Mouse (Mus musculus): ENCODE measurements around the gene Snap25.
A peak's percentile ranks its signal among the peaks of the same experiment; 100 is the strongest.

Gene Snap25

DNA sequence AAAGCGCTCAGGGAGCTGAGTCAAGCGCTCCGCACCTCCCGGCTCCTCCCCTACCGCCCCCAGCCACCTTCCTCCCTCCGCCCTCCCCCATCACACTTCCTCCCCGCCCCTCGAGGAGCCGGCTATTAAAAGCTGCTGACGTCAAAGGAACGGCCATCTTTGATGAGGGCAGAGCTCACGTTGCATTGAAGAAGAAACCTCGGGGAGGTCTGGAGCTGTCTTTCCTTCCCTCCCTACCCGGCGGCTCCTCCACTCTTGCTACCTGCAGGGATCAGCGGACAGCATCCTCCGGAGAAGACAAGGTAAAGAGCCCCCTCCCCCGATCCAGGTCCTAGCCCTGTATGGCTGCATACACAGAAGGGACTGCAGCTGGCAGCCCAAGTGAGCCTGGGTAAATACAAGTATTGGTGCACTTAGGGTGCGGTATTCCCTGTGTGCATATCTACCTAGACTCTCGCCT, at the start of gene Snap25:
Gene Snap25 (plus strand): TSS at position 155 of the 460 bp plus-strand sequence.
- peak; percentile 86 for DNase-seq

DNA sequence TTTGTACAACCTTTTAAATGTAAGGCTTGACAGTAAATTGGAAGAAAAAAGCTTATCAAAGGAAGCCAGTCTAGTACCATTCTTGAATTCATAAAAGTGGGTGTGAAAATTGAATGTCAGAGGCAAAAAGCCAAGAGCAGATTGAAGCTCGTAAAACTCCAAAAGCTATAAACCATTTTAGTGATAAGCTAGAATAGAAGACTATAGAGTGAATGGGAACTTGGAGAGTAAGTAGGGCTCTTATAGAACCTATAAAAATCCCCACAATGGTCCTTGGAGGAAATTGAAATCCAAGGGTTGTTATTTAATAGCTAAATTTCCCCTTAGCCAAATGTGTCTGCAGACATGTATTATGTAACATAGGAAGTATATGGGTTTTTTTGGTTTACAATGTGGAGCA, 46.3 kb upstream of the Snap25 start:
- DNase-seq: no peak

DNA sequence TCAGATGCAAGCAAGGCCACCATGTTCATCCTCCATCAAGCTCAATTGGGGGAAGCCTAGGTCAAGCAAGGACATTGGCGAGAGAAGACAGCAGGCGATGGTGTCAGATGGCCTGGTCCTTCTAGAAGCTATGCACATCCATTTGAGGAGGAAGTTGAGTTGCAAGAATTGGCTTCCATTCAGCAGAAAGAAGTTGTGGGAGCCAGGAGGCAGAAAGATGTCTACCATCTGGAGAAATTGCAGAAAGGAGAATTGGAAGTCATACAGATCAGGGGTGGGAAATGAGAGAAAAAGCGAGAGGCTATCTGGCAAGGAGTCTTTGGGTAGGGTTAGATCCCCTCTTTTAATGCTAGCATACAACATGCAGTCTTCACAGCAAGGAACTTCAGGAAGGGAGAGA, 44.1 kb upstream of the Snap25 start:
- DNase-seq: no peak

DNA sequence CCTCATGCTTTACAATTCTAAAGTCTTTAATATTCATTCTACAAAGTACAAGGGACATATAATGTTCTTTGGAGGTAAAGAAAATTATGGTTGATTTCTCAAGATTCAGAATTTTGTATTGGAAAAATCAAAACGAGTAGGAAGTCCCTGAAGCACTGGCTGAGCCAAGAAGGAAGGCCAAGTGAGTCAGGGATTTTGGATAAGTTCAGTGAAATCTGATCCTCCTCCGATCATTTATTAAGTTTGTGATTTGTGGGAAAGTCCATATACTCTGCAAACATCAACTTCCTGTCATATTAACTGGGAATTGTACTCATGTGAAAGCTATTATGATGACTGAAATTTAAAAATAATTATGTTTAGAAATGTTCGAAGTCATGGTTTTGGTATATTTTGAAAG, 43.6 kb upstream of the Snap25 start:
- DNase-seq: no peak

DNA sequence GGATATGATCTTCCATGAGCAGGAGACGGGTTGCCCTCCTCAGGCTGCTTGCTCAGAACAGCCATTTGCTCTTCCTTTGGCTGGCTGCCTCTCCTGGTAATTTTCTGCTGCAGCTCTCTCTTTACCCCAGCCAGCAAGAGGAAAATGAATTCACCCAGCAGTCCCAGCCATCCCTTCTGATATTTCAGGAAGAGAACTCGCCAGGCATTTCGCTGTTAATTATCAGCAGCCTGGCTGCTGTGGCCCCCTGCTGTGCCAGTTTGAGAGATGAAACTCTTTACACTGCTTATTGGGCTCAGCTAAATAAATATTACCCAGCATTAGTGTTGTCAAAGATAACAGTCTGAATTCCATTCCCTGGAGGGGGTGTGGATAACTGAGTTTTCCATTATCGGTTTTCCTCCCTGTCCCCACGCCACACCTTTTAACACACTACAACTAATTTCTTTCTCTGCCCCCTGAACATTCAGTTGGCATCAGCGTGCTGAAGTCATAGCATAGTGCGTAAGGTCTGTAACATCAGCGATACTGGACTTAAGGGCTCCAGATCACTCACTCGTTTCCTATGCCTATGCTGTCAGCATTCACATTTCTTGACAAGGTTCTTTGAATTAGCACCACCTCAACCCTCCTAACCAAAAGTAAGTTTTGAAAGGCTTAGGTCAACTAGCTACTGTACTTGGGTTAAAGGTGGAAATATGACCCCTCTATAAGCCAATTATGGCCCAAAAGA, 42.5 kb upstream of the Snap25 start:
- DNase-seq: peak; percentile 28

DNA sequence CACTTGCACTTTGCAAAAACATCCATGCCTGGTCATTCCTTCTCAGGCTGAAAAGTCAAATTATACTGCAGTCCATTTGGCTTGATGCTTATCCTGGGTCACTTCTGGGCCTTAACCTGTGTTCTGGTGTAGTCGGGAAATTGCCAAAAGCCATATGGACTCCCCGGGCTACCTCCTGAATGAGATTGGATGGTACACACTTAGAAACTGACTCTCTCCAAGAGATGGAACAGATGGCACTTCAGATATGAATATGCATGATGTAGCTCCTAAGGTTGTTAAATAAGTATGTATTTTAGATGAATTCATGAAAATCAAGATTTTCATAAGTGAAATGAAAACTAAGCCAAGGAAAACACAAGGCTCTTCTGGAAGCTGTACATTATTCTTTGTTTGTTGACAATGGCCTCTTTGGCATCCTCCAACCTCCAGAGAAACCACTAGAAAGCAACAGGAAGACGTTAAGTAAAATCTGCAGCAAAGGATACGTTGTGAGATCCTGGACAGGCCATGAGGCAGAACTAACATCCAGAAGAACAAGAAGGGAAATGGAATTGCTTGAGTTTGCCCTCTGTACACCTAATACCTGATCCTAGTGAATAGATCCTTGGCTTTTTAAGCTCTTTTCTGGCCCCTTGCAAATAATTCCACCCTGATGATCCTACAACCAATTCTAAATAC, 39.0 kb upstream of the Snap25 start:
- no peak for DNase-seq

DNA sequence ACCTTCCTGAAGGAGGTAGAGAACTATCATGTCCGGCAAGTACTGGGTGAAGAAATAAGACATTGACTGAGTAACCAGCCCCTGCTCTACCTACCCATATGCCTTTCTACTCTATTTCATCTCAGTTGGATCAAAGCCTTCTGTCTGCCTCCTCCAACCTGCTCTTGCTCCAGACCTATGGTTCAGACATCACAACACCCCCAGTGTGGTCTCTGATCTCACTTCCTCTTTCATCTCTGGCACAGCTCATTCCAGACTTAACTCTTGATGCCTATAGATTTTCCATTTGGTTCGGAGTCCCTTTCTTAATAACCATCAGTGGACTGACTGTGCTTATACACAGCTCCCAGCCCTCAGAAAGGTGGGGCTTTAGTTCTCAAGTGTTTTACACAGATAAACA, 37.1 kb upstream of the Snap25 start:
- DNase-seq: no peak

DNA sequence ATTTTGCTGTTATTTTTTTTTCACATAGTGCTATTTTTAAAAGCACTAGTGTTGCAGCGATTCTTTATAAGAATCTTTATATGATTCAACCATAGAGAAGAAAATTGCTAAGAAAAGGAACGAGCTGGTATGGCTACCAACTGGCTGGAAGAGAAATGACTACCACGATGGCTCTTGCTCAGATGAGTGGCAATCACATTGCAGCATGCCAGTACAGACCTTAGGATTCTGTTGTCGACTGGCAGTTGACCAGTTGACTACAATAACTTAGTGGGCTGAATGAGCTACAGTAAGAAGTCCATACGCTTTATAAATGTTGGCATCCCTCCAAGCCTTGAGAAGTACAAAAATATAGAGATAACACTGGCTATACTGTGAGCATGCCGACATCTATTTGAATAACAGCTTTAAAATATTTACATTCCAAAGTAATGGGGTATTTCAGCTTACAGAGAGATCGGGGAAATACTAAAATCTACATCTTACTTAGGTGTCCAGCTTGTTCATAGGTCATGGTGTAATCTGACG, 36.3 kb upstream of the Snap25 start:
- DNase-seq: no peak

DNA sequence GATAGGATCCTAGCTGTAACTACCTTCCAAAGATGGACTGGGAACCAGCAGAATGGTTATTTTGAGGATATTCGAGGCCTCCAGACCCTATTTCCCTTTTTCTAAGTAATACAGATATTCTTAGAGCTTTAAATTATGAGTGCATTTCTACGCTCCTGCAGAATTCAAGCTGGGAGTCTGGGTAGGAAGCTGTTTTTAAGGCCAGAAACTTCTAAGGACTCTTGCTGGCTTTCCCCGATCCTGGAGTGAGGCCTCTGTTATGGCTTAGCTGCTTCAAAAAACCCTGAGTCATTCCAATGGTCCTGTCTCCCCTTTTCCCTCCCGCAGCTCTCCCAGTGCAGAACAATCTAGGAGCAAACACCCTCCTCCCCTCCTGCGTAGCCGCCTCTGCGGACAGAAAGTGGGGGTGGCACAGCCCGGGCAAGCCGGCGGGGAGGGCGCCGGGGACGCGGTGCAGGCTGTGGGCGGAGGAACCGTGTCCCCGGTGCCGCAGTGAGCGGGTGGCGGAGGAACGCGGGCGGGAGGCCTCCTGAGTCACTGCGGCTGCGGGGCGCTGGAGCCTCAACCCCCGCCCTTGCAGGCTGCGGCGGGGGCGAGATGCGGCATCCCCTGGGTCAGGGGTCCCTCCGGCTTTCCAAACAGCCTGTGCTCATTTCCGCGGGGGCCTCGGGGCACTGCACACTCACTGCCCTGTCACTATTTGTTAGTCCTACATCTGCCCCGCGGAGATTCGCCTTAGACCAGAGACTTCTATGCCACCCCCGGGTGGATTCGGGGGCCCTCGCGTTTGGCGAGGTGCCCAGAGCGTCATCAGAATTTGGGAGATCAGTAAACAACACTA, 34.7 kb upstream of the Snap25 start:
- peak; percentile 72 for DNase-seq

DNA sequence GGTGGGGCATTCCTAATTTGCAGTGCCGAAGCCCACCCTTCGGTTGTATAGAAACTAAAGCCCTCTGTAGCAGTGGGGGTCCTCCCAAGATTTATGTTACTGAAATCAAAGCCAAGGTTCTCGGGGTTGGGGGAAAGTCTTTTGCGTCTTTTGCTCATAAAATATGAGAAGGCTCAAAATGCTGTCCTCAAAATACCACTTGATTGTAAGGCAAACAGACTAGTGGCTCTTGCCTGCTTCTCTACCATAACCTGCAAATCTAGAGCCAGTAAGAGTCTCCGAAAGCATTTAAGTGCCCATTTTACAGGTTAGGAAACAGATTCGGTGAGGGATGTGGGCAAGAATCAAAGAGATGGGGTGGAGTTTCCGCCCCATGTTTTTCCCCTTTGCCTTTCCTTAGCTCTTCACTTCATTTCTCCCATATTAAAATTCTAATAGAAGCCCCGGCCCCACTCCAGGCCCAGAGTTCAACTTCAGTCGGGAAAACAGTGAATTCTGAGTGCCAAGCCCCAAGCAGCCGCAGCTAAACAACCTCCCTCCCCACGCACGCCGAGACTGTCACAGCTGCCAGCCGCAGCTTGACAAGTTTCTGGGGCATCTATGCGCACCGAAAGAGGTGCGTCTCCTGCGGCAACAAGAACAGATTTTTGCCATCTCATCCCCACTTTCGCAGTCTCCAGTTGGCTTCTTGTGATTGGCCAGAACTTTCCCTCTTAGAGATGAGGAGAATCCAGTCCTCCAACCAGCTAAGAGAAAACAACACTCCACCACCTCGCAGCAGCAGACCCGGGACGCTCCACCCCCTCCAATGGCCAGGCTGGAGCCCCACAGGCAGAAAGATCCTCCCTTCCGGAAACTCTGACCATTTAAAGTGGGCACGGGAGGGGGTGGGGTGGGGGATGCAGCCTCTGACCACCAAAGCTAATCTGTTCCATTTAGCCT, 33.7 kb upstream of the Snap25 start:
- peak; percentile 59 for DNase-seq

DNA sequence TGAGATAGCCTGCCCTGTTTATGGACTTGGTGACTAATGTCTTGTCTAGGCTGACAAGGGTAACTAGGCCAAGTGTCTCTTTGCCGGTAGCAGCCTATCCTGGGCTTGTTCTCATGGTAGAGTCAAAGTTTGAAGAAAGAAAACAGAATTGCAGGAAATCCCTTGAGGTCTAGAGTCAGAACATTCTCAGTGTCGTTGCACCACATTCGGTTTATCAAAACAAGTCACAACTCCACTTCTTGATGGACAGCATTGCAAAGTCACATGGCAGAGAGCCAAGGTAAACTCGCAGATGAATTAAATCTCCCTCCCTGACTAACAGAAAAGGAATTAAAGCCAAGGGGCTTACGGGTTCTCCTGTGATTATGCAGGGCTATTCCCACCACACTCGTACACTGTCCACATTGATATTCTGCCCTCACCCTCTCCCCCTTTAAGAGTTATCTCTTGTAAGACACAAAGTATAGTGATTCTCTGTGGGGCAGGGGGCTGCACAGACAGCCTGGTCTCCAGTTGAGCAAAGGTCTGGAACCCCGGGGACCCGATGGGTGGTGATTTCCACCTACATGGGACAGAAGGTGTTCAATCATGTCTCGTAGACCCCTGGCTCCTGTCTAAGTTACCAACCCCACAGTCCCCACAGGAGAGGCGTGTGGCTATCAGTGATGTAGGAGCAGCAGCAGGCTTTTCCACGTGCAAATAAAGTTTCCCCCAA, 30.9 kb upstream of the Snap25 start:
- no peak for DNase-seq

DNA sequence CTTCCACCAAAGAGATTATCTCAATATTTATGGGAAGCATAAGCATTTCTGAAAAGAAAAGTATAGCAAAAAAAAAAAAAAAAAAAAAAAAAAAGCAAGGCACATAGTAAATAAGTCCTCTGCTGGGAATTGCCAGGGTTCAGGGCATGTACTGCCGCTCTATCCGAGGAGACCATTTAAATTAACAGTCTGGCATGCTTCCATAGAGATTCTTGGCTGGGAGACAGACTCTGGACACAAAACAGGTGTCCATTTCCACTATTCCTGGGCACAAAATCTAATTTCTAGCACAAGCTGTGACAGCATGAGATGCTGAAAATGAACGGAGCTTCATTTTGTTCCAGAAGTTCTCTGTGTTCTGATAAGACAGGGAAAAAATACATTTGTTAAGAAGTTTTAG, 27.1 kb upstream of the Snap25 start:
- DNase-seq: no peak

DNA sequence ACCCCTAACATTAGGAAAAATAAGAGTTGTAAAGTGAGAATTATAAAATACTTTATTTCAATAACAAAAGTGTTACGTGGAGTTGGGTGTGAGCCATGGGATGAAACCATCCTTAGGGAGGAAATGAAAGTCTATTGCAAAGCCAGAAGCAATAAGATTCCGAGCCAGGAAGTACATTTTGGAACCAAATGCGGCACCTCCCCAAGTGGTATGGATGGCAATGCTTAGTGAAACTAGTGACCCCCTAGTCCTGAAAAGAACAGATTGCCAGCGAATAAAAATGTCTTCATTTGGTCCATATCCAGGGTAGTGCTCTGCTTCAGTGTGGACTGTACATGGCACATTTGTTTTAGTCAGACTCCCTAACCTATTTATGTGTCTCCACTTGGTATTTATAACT, 25.9 kb upstream of the Snap25 start:
- no peak for DNase-seq

DNA sequence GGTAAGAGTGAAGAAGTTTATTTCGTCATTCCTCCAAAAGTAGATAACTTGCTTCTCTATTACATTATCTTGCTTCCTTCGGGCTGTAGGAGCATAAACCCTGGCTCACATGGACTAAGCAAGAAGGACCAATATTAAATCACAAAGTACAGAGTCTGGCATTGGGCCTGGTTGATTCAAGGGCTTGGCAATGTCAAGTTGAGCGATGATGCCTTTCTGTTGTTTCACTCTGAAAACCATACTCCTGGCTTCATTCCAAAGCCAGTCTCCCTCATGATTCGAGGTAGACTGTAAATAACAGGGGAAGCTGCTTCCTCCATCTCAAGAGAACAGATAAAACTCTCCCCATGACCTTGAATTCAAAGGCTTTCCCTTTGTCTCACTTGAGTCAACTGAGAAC, 23.8 kb upstream of the Snap25 start:
- DNase-seq: no peak

DNA sequence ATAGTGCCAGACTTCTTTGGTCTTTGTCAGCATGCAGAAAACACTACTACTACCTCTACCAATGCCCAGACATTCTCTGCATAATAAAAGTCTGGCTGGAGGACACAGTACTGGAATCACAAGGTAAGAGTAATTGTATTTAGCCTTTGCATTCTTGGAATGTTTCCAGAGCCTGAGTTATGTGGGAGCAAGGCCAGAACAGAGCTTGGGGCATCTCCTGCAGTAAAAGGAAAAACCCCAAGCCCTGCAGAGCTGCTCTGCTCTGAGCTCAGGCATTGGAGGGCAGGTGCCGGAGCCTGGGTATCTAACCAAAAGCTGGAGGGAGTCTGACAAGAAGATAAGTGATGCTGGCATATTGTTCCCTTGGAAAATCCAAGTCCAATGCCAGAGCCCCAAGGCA, 21.6 kb upstream of the Snap25 start:
- DNase-seq: no peak

DNA sequence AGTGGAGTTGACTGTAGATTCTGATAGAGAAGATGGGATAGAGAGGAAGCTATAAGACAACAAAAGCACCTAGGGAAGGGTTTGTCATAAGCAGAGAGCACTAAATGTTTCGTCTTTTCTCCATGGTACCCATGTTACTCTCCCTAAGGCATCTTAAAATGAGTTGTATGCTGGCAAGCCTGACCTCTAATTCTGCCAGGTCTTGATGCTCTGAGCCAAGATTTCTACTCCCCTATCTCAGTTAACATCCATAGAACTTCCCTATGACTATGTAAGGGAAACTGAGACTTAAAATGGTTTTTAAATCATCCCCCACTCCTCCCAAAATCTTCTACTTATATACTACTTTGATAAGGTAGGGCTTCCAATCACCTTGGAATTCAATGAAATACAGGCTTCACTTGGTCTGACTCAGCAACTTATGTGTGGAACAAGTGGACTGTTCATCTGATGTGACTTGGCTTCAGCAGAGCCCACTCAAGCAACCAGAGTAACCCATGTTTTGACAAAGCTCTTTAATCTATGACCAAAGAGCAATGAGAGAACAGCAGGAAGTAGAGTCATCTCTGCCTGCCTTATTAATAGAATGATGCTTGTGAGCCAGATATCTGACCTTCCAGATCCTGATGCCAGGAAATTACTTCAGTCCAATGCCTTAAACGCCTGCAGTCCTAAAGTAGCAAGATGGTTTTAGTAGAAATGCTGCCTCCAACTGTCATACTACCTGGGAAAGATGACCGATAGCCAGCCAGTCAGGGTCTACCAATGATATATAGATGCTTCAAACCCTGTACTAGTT, 13.6 kb upstream of the Snap25 start:
- no peak for DNase-seq

DNA sequence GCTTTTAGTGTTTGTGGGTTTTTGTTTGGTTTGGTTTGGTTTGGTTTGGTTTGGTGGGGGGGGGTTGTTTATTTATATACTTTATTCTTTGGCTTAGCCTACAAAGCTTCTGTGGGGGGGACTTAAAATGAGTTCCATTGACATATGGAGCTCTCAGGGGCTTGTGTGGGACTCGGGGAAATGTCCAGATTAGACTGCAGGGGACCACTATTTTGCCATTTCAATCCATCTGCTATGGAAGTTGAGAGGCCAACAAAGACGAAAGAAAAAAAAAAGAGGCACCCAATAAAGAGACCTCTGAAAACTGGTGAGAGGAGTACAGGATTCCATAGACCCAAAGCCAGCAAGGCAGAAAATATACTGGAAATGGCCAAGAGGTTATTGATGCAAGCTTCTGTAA, 9.9 kb upstream of the Snap25 start:
- DNase-seq: no peak

DNA sequence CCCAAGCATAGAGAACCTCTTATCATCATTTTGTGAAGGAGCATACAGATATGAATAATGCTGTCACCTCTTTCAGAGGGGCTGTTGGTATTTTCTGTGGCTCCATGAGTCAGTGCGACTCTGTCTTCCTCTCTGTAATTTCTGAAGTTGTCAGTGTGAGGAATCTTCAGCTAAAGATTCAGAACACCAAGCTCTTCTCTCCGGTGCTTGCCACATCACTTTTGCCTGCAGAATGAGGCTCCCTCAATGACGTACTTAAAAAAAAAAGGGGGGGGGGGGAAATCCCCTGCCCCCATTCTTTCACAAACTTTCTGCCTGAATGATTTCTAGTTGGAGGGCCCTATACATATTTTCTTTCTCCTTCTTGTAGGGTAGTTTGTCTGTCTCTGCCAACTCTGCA, 2.1 kb upstream of the Snap25 start:
- no peak for DNase-seq

DNA sequence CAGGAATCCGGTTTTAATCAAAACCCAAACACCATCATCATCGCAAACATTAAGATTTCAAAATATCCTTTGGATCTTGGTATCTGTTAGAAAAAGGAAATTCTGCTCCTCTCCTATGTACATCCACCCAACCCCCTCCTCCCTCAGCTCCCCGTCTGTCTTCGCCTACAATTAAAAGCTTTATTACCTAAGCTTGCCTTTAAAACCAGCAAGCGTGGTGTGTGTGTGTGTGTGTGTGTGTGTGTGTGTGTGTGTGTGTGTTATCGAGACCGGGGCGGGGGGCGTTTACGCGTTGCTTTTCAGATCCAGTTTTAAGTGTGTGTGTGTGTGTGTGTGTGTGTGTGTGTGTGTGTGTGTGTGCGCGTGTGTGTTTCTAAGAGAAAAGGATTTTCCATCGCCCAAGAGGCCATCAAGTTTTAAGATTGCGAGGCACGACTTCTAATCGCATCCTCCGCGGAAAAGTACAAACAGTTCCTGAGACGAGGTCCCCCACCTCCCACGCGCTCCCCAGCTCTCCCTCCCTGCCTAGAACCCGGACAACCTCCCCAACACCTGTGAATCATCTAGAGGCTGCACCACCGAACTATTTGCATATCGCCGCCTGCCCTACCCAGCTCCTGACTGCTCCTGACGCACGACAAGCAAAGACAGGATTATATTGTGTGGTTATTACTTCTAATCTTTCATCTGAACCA, 1.4 kb upstream of the Snap25 start:
- peak; percentile 51 for DNase-seq

DNA sequence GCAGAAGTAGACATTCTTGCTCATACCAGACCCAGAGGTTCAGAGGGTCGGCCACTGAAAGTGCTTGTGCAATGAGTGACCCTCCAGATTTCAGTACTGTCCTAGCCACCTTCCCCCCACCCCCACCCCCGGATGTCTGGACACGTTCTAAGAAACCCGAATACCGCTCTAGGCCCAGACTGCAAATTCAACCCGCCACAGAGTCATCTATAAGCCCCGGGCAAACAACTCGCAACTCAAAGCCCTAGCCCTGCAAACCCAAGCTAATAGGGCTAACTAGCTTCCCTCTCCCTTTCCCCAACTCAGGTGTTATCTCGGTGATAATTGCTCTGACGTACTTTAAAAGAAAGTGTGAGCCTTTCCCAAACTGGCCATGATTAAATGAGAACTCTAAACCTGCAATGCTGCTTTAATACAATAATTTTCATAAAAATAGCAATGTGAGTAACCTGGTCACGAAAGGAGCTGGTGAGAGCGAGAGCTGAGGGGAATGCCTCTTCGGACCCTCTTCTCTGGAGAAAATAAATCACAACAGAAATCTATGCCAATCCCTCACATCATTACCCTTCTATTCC, 725 bp upstream of the Snap25 start:
- no peak for DNase-seq

All from right cerebral cortex, postnatal 14 days (tissue).